Mouse (Mus musculus): ENCODE measurements around the gene Aplnr.

- no peak for TF ChIP-seq POLR2A (IDR thresholded peaks at IDR 0.05; ENCODE audit: borderline replicate concordance, low read depth, low read length)
- TF ChIP-seq CTCF (IDR thresholded peaks at IDR 0.05; ENCODE audit: low read depth, low read length) = no peak
These were observed 25.6 kb upstream of the Aplnr start for GRCm38 (mm10) chr2:85110288-85110875.

Data from bone marrow macrophage, adult 2 months (primary cell).